Mouse (Mus musculus): ENCODE results near the gene Ccn1. TPM values are rescaled to one million over a fixed set of nuclear protein-coding genes. Genes with fewer than 3 reads are reported as not detected.

The Ccn1 gene
- polyA plus RNA-seq, 1 experiment, result 464 TPM

DNA sequence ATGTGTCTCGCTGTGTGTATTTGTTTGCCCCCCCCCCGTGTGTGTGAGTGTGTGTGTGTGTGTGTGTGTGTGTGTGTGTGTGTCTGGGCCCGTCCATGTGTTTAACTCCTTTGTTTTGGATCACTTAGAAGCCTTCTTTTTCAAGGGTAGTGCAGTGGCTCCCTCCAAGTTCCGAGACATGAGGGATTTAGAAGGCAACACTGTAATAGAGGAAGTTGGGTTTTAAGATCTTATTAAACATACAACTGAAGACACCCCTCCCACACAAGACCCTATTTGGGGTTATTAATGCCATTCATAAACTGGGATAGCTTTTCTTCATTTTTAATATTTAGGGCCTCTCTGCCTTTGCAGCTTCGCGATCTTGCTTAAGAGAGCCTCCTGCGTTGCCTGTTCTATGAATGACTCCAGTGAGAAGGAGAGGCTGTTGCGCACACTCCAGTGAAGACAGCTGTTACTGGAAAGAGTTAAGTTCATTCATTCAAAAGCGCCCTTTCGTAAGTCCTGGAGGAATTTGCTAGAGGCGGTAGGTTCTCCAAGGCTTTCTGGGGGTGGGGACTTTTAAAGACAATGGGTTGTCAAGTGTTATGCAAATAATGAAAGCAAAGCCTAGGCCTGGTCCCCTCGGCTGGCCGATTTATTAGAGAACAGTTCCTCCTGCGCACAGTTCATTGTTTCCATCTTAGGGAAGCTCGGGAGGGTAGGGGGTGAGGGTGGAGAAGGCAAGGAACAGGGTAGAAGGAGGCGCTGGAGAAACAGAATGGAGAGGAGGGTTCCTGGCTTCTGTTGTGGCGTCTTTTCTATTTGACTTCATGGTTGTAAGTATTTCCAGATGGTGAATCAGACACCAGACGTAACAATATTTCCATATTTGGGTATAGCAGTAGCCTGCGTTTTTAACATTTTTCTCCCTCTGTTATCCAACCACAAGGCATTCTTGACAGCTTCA, 1.5 kb upstream of the Ccn1 start:
- peak; percentile 43 for TF ChIP-seq POLR2A (IDR thresholded peaks at IDR 0.05; ENCODE audit: low read depth, low read length)
- no peak for TF ChIP-seq CTCF (IDR thresholded peaks at IDR 0.05; ENCODE audit: borderline replicate concordance, insufficient read depth, low read length)
- peaks cover 6% of the 10 kb centered on the region for H3K4me1 ChIP-seq (ENCODE audit: control insufficient read depth, insufficient read depth, low read length)

DNA sequence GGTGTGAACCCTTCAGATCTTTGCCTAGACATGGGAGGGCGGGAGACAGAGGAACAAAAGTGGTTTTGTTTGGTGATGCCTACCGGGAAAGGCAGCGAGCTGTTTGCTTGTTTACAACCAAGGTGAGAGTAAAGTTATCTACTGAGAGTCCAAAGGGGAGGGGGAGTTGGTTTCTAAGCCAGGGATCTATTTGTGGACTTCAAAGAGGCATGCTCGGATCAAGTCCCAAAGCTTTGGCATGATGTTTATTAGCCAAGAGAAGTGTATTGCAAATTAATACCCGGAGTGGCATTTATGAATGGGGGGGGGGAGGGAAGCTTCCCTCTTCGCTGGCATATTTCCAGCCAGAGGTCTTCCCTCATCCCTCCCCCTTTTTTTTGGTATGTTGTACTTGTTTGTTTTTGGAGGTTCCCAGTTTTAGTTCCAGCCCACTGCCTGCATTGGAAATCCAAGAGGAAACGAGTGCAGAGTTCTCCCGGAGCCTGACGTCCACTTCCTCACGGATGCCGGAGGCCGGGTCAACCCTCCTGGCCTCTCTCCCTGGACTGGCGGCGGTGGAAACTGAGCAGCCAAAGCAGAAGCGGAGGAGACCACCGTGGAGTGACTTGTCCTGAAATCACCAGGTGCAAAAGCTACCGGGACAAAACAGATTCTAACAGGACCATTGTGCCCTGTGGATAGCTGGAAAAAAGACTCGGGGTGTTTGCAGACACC, 674 bp upstream of the Ccn1 start:
- TF ChIP-seq CTCF (IDR thresholded peaks at IDR 0.05; ENCODE audit: borderline replicate concordance, insufficient read depth, low read length) (no peak), POLR2A (IDR thresholded peaks at IDR 0.05; ENCODE audit: low read depth, low read length) (peak; percentile 53)
- H3K4me1 ChIP-seq (ENCODE audit: control insufficient read depth, insufficient read depth, low read length), result peaks cover 6% of the 10 kb centered on the region
- H3K27ac ChIP-seq (ENCODE audit: insufficient read depth, low read length), result peak overlapping the region; percentile 99

More for the DNA sequence above, 1.5 kb upstream of the Ccn1 start:
- Histone ChIP-seq H3K4me3 (ENCODE audit: insufficient read depth, low read length) (peak overlapping the region; percentile 80), H3K27ac (ENCODE audit: insufficient read depth, low read length) (peak overlapping the region; percentile 99)

DNA sequence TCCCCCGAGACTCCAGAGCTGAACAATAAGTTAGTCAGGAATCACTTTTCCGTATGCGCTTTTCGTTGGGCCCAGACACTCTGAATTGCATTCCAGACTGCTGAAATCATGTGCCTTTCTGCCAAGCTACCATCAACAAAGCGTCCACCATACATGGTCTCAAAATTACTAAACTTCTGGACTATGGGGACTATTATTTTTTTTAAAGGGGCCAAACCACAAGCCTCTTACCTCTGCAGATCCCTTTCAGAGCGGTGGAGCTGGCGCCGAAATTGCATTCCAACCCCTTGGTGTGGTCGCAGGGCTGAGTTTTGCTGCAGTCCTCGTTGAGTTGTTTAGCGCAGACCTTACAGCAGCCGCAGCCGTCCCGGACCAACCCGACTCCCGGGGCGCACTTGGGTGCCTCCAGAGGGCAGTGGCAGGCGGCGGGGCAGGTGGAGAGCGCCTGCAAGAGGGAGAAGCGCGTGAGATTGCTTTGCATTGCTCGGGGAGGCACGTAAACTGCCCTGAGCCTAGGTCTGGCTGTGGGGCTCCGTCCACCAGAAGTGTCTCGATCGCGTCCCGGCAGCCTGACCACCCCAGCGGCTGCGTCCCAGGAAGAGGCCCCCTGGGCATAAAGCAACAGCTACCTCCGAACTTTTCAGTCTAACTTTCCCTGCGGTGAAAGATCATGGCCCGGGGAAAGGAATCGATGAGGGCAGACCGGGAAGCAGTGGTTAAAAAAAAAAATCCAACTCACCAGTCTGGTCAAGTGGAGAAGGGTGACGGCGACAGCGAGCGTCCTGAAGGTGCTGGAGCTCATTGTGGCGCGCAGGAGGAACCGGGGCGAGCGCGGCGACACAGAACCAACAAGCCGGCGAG, 560 bp downstream of the Ccn1 start:
- Histone ChIP-seq H3K4me3 (ENCODE audit: insufficient read depth, low read length) (peak overlapping the region; percentile 67), H3K27ac (ENCODE audit: insufficient read depth, low read length) (peak overlapping the region; percentile 94), H3K4me1 (ENCODE audit: control insufficient read depth, insufficient read depth, low read length) (peaks cover 6% of the 10 kb centered on the region; the same call in 1 of the 2 replicates)
- TF ChIP-seq CTCF (IDR thresholded peaks at IDR 0.05; ENCODE audit: borderline replicate concordance, insufficient read depth, low read length), result no peak; the same call in 1 of the 2 replicates
- peak; percentile 77 for TF ChIP-seq POLR2A (IDR thresholded peaks at IDR 0.05; ENCODE audit: low read depth, low read length)

More for the DNA sequence above, 674 bp upstream of the Ccn1 start:
- peak overlapping the region; percentile 80 for H3K4me3 ChIP-seq (ENCODE audit: insufficient read depth, low read length)

DNA sequence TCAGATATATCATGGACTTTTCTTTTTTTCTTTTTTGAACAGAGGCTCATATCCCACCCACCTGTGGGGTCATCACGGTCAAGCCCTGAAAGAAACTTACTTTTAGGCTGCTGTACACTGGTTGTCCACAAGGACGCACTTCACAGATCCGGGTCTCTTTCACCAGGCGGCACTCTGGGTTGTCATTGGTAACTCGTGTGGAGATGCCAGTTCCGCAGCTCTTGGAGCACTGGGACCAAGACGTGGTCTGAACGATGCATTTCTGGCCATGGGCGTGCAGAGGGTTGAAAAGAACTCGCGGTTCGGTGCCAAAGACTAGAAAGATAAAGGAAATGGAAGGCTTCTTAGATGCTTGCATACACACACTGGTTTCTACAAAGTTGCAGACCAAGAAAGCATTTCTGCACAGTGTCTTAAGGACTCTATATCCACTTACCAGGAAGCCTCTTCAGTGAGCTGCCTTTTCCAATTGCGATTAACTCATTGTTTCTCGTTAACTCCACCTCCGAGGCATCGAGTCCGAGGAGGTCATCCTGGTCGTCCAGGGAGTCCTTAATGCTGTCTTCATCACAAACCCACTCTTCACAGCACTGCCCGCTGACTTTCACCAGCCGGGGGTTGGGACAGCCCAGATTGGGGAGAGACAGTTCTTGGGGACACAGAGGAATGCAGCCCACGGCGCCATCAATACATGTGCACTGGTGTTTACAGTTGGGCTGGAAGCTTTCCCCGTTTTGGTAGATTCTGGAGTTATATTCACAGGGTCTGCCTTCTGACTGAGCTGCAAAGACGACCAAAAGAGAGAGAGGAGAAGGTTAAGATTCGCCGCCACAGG, 1.5 kb downstream of the Ccn1 start:
- H3K27ac ChIP-seq (ENCODE audit: insufficient read depth, low read length), result peak overlapping the region; percentile 94
- peaks cover 6% of the 10 kb centered on the region; the same call in 1 of the 2 replicates for H3K4me1 ChIP-seq (ENCODE audit: control insufficient read depth, insufficient read depth, low read length)
- TF ChIP-seq CTCF (IDR thresholded peaks at IDR 0.05; ENCODE audit: borderline replicate concordance, insufficient read depth, low read length), result no peak
- TF ChIP-seq POLR2A (IDR thresholded peaks at IDR 0.05; ENCODE audit: low read depth, low read length), result peak; percentile 68
- peak overlapping the region; percentile 67 for H3K4me3 ChIP-seq (ENCODE audit: insufficient read depth, low read length)

DNA sequence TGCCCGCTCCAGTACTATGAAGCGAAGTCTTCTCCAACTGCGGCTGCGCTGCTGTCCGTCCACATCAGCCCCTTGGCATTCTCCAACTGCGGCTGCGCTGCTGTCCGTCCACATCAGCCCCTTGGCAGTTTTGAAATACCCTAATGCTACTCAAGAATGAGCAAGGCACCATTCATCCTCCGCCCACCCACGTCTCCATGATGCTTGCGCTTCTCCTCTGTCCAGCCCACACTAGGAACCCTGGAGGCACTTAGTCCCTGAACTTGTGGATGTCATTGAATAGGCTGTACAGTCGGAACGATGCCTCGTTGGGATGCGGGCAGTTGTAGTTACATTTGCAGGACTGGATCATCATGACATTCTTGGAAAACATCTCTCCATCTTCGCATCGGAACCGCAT, 2.4 kb downstream of the Ccn1 start:
- peak overlapping the region; percentile 0; the same call in 1 of the 2 replicates for H3K27ac ChIP-seq (ENCODE audit: insufficient read depth, low read length)
- TF ChIP-seq POLR2A (IDR thresholded peaks at IDR 0.05; ENCODE audit: low read depth, low read length) (peak; percentile 92), CTCF (IDR thresholded peaks at IDR 0.05; ENCODE audit: borderline replicate concordance, insufficient read depth, low read length) (no peak)
- H3K4me1 ChIP-seq (ENCODE audit: control insufficient read depth, insufficient read depth, low read length), result peaks cover 6% of the 10 kb centered on the region; the same call in 1 of the 2 replicates
- H3K4me3 ChIP-seq (ENCODE audit: insufficient read depth, low read length), result peak overlapping the region; percentile 67

DNA sequence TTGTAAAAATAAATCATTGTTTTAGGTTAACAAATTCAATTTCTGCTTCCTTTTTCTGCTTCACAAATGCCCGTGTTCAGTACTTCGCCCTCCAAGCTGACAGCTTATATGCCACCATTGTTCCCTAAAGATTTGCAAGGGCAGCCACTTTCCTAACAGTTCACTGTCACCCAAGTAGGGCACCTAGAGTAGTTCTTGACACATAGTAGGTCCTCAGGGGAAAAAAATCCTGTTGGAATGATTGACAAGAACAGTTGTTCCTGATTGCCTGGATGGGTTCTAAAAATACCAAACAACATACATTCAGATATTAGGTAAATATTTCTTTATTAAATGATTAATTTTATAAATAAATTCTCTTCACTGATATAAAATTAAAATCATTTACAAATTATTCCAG, 3.1 kb downstream of the Ccn1 start:
- no peak overlapping the region for H3K27ac ChIP-seq (ENCODE audit: insufficient read depth, low read length)
- peak overlapping the region; percentile 67 for H3K4me3 ChIP-seq (ENCODE audit: insufficient read depth, low read length)
- TF ChIP-seq CTCF (IDR thresholded peaks at IDR 0.05; ENCODE audit: borderline replicate concordance, insufficient read depth, low read length), result no peak
- TF ChIP-seq POLR2A (IDR thresholded peaks at IDR 0.05; ENCODE audit: low read depth, low read length), result peak; percentile 76; the same call in 1 of the 2 replicates
- peaks cover 6% of the 10 kb centered on the region; the same call in 1 of the 2 replicates for H3K4me1 ChIP-seq (ENCODE audit: control insufficient read depth, insufficient read depth, low read length)

DNA sequence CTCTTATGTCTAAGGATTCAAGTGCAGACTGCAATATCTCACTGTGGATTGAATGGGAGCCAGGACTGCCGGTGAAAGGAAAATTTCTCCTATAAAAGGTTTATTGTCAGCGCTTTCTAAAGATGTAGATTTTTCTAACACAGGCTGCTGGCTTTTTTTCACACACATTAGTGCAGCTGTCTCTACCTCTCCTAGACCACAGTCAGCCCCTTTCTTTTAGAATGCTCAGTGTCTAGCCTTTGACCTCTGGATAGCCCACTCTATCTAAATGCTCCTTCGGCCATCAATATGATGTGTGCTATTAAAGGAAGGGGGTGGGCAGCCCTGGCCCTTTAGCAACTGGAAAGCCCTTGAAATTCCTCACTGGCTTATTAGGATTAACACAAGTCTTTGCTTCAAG, 3.8 kb downstream of the Ccn1 start:
- TF ChIP-seq POLR2A (IDR thresholded peaks at IDR 0.05; ENCODE audit: low read depth, low read length) (peak; percentile 69), CTCF (IDR thresholded peaks at IDR 0.05; ENCODE audit: borderline replicate concordance, insufficient read depth, low read length) (no peak)
- Histone ChIP-seq H3K4me1 (ENCODE audit: control insufficient read depth, insufficient read depth, low read length) (peaks cover 6% of the 10 kb centered on the region; the same call in 1 of the 2 replicates), H3K4me3 (ENCODE audit: insufficient read depth, low read length) (peak overlapping the region; percentile 51; the same call in 1 of the 2 replicates), H3K27ac (ENCODE audit: insufficient read depth, low read length) (peak overlapping the region; percentile 12; the same call in 1 of the 2 replicates)

DNA sequence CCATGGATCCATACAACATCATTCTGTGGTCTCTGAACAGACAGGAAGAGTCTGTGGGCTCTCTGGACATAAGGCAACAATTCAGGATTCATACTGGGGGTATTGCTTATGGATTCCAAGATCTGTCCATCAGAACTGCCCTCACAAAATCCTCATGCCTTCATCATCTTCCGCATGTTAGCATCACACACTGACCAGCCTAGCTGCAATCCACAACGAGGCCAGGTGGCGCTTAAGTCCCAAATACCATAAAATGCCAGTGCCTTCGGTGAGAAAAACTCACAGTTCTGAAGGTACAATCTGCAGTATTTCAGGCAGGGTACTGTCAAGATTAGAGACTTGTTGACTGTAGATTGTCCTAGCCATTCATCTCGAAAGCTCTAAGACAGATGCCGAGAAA, 4.3 kb downstream of the Ccn1 start:
- TF ChIP-seq CTCF (IDR thresholded peaks at IDR 0.05; ENCODE audit: borderline replicate concordance, insufficient read depth, low read length) (no peak), POLR2A (IDR thresholded peaks at IDR 0.05; ENCODE audit: low read depth, low read length) (peak; percentile 88)
- peak overlapping the region; percentile 19 for H3K4me3 ChIP-seq (ENCODE audit: insufficient read depth, low read length)
- peak overlapping the region; percentile 30; the same call in 1 of the 2 replicates for H3K27ac ChIP-seq (ENCODE audit: insufficient read depth, low read length)
- peaks cover 6% of the 10 kb centered on the region; the same call in 1 of the 2 replicates for H3K4me1 ChIP-seq (ENCODE audit: control insufficient read depth, insufficient read depth, low read length)

All from embryonic fibroblast, embryonic 13.5 days (primary cell).